Mouse (Mus musculus) left cerebral cortex, postnatal 14 days (tissue): ENCODE data around the gene Gcm1. TPM values are rescaled to one million over a fixed set of nuclear protein-coding genes. Genes with fewer than 3 reads are reported as not detected.
"Not testable (repeated sequence)": the region's sequence is repeated elsewhere in the genome, so short reads cannot be mapped to it uniquely, and the experiment has no call there.

Source experiments
- DNase-seq, 2 experiments: peaks; one replicate each; pipeline ENCODE4 v3.0.0; 2021 to 2022; ENCODE audit warnings: low spot score in 2 of 2, mixed read lengths in 1 of 2
- intact Hi-C: fragments of 180-260 bp; cut with DNase I; formaldehyde crosslinking; loops from one replicate; pipeline ENCODE4 v1.15.1; 2025
- total RNA-seq, 2 experiments: library from RNA; stranded (reverse); gene quantifications; 2 replicates each; pipeline ENCODE4 v1.2.3; 2021

The Gcm1 gene
- total RNA-seq, 2 experiments from 2014 or later = not detected

DNA sequence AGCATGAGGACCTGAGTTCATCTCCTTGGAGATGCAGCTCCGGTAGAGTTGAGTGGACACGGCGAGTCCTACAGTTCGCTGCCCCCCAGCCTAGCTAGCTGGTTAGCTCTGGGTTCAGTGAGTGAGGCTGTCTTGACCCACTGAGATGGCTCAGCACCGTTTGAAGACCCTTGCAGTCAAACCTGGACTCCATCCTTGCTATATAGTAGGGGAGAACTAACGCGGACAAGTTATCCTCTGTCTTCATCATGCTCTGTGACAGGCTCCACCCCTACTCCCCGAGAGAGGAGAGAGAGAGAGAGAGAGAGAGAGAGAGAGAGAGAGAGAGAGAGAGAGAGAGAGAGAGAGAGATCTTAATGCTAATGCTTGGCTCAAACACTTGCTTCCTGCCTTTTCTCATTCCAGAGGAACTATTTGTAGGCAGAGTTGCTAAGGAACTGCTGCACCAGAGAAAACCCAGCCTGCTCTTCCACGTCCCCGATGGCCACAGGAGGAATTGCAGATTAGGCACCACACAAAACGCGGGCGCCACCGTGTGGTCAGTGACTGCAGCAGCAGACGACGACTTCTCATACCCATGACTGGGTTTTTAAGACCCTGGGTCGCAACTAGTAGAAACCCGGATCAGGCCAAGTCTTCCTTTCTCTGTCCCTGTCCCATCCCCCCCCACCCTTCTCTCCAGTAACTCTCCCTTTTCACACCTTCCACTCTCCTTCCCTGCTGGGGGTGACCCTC, 12.8 kb upstream of the Gcm1 start:
- peak; percentile 82 to 88 for DNase-seq
- intact Hi-C loops = loop anchor here (10.0 kb wide), 1 partner anchor 434 kb away; no protein-coding TSS in a partner anchor

GRCm38 (mm10) chr9:78045171-78045570, 6.6 kb upstream of the Gcm1 start:
- intact Hi-C loops = no loop called here
- DNase-seq = no peak

DNA sequence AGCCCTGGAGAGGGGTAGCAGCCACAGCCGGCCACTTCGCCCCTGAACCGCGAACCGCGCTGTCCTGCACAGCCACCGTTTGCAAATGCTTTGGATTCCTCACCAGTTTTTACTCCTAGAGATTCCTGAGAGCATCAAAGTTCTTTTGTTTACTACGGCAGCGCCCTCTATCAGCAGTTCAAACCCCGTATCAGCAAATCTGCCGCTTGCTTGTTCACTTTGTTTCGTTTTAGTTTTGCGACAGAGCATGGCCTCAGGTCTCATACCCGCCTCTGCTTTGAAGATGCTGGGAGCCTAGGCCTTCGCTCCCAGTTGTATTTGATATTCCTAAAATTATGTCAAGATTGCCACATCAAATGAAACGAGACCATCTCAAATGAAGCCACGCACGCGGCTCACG, 5.0 kb upstream of the Gcm1 start:
- DNase-seq = no peak
- intact Hi-C loops = no loop called here

- intact Hi-C loops = no loop called here
- DNase-seq = no peak
Measured at GRCm38 (mm10) chr9:78050452-78050970, 1.2 kb upstream of the Gcm1 start.

- intact Hi-C loops = no loop called here
- DNase-seq = no peak
Measured at GRCm38 (mm10) chr9:78053821-78054220, 2.1 kb downstream of the Gcm1 start.

DNA sequence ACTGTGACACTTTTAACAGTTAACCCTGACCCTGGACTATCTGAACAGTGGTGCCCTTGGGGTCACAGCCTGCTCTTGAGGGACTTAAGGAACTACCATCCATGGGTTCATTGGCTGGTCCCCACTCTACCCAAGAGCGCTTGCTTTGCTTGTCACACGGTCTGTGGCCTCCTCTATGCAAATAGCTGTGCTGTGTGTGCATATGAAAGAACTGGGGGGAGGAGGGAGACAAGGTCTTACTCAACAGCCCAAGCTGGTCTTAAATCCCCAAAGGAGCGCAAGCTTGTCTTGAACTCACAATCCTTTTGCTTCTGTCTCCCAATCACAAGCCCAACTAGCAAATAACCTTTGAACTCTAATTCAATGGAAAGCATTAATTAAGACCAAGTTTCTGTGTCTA, 2.6 kb downstream of the Gcm1 start:
- intact Hi-C loops = no loop called here
- no peak for DNase-seq

GRCm38 (mm10) chr9:78059525-78060120, 7.9 kb downstream of the Gcm1 start:
- intact Hi-C loops = no loop called here
- DNase-seq = no peak

- DNase-seq = no peak
- intact Hi-C loops = no loop called here
Measured at GRCm38 (mm10) chr9:78062392-78062791, 10.7 kb downstream of the Gcm1 start.

GRCm38 (mm10) chr9:78064121-78064520, 12.4 kb downstream of the Gcm1 start:
- intact Hi-C loops = no loop called here
- DNase-seq = no peak

DNA sequence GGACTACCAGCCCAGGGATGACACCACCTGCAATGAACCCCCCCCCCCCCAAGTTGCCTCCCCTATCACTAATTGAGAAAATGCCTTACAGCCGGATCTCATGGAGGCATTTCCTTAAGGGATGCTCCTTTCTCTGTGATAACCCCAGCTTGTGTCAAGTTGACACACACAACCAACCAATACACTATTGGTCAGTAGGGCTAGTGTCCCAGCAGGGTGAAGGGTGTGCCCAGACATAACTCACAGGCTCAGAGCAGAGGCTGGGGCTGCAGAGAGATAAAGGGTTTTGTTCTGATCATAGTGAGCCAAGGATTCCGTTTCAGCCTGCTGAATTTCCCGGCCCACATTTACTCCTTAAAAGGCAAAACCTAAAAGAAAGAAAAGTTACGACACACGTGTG, 18.8 kb downstream of the Gcm1 start:
- no peak for DNase-seq
- intact Hi-C loops = no loop called here

DNA sequence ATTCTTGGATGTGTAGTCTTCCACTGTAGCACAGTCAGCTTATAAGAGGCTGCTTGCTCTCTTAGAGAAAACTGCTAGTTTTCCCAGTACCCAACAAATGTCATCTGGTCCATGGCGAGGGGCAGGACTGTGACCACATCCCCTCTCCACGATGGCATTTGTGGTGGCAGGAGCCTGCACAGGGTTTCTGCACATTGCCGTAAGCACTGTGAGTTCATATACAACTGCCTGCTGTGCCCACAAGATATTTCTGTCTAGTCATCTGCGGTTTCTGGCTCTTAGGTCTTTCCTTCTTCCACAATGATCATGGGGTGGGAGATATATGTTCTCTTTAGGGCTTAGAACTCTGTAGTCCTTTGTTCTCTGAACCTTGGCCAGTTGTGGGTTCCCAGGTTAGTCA, 19.9 kb downstream of the Gcm1 start:
- intact Hi-C loops = no loop called here
- DNase-seq = no peak

GRCm38 (mm10) chr9:78073291-78073690, 21.6 kb downstream of the Gcm1 start:
- DNase-seq, intact Hi-C loops: not testable (repeated sequence)

GRCm38 (mm10) chr9:78073713-78074340, 22.1 kb downstream of the Gcm1 start:
- intact Hi-C loops = no loop called here
- no peak for DNase-seq

- intact Hi-C loops = loop anchor here (5.0 kb wide), 1 partner anchor 268 kb away; no protein-coding TSS in a partner anchor
- no peak for DNase-seq
Measured at GRCm38 (mm10) chr9:78075256-78075655, 23.5 kb downstream of the Gcm1 start.

GRCm38 (mm10) chr9:78078240-78078639, 26.5 kb downstream of the Gcm1 start:
- intact Hi-C loops = loop anchor here (5.0 kb wide), 1 partner anchor 271 kb away; no protein-coding TSS in a partner anchor
- DNase-seq = peak; percentile 19 to 59

GRCm38 (mm10) chr9:78081835-78082234, 30.1 kb downstream of the Gcm1 start:
- DNase-seq = no peak
- intact Hi-C loops = no loop called here

DNA sequence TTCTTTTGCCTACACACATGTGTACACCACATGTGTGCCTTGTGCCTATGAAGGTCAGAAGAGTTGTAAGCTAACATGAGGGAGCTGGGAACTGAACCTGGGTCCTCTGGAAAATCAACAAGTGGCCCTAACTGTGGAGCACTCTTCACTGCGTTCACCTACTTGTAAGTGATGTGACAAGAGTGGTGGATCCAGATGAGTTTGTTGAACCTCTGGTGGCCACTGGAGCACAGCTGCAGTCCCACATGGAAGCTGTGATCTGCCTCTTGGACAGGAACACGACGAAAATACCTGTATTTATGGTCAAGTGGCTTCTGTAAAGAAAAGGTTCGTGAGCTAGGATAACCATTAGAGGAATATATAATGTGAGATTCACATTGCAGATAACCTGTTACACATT, 32.6 kb downstream of the Gcm1 start:
- intact Hi-C loops = no loop called here
- no peak for DNase-seq

GRCm38 (mm10) chr9:78085722-78086287, 34.1 kb downstream of the Gcm1 start:
- intact Hi-C loops = no loop called here
- no peak for DNase-seq

GRCm38 (mm10) chr9:78087751-78088150, 36.0 kb downstream of the Gcm1 start:
- intact Hi-C loops = no loop called here

GRCm38 (mm10) chr9:78088521-78088920, 36.8 kb downstream of the Gcm1 start:
- no peak for DNase-seq
- intact Hi-C loops = no loop called here

More at GRCm38 (mm10) chr9:78087751-78088150, 36.0 kb downstream of the Gcm1 start:
- DNase-seq = no peak
